Mouse (Mus musculus) forebrain, embryonic 12.5 days (tissue): Measurements from ENCODE around the gene Klhl1. TPM values are rescaled to one million over a fixed set of nuclear protein-coding genes. Genes with fewer than 3 reads are reported as not detected.
"Not testable (repeated sequence)": the region's sequence is repeated elsewhere in the genome, so short reads cannot be mapped to it uniquely, and the experiment has no call there.

ENCODE experiments used
- ATAC-seq: fragments of 200-750 bp; cut with Nextera tagmentation; 2 replicates; pipeline ENCODE4 v1.8.0; 2017; ENCODE audit warnings: moderate TSS enrichment; ENCODE audit not compliant: low FRiP score
- H3K27ac ChIP-seq: fragments of 300-500 bp; sonication (generic); 2 replicates; pipeline ENCODE4 v1.5.1; 2016; ENCODE audit warnings: mild to moderate bottlenecking
- H3K27me3 ChIP-seq: fragments of 300-500 bp; sonication (generic); 2 replicates; pipeline ENCODE4 v1.6.1; 2016; ENCODE audit warnings: mild to moderate bottlenecking
- H3K36me3 ChIP-seq: fragments of 300-500 bp; sonication (generic); replicated peaks from 2 replicates; pipeline ENCODE4 v1.6.1; 2016; ENCODE audit warnings: mild to moderate bottlenecking
- H3K4me1 ChIP-seq: fragments of 300-500 bp; sonication (generic); 2 replicates; pipeline ENCODE4 v1.6.1; 2016
- H3K4me2 ChIP-seq: fragments of 300-500 bp; sonication (generic); 2 replicates; pipeline ENCODE4 v1.6.1; 2016; ENCODE audit warnings: mild to moderate bottlenecking, moderate library complexity
- H3K4me3 ChIP-seq: fragments of 300-500 bp; sonication (generic); replicated peaks from 2 replicates; pipeline ENCODE4 v1.5.1; 2016; ENCODE audit warnings: mild to moderate bottlenecking
- H3K9ac ChIP-seq: fragments of 300-500 bp; sonication (generic); 2 replicates; pipeline ENCODE4 v1.6.1; 2016; ENCODE audit warnings: mild to moderate bottlenecking
- H3K9me3 ChIP-seq: fragments of 300-500 bp; sonication (generic); 2 replicates; pipeline ENCODE4 v1.6.1; 2016
- WGBS: fragments of 180-500 bp; shearing (Covaris S2); methylation state at CpG from one replicate; pipeline ENCODE4 v1.1.7; 2016; 5-methylcytosine and 5-hydroxymethylcytosine counted together
- polyA plus RNA-seq: library from polyadenylated mRNA; unstranded; fragments of >200 nt; fragmentation: Nextera tagmentation; extraction: Ambion mirVana; gene quantifications from 2 replicates; pipeline ENCODE4 v1.2.1, GENCODE M21; 2016

Gene Klhl1
- polyA plus RNA-seq, 1 experiment from 2014 or later = 0.88 TPM

DNA sequence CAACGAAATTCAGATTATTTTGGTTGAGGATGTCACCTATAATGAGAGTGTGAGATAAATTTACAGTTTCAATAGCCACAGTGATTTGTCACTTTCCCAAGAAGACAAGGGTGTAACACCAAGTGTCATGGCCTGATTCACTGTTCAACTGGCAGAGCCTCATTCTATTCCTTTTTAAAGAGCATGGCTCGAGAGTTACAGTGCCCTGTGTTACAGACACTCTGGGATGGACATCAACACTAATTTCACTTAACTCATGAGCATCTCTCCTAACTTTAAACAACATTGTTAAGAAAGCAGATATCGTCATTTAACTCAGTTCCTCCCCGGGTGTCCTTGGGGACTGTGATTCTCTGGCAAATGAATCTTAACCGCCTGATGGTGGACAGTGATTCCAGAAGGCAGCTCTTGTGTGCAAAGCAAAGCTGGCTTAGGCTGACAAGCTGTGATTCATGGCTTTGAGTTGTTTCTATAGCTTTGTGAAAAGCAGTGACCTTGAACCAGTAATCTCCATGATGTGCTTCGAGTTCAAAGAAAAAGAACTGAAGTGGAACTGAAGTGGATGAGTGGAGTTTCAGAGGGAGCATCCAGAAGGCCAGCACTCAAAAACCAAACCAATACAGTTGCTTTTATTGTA lies 301.0 kb downstream of the Klhl1 start:
- Histone ChIP-seq H3K4me1 (no peaks in the 10 kb centered on the region; the same call in 1 of the 2 replicates), H3K36me3 (no peaks in the 10 kb centered on the region), H3K27me3 (no peaks in the 10 kb centered on the region), H3K9me3 (no peaks in the 10 kb centered on the region), H3K27ac (no peak overlapping the region), H3K9ac (no peak overlapping the region), H3K4me2 (no peak overlapping the region), H3K4me3 (no peak overlapping the region)
- 67% methylated on average over 6 of the region's 6 CpGs for WGBS
- ATAC-seq = no peak

DNA sequence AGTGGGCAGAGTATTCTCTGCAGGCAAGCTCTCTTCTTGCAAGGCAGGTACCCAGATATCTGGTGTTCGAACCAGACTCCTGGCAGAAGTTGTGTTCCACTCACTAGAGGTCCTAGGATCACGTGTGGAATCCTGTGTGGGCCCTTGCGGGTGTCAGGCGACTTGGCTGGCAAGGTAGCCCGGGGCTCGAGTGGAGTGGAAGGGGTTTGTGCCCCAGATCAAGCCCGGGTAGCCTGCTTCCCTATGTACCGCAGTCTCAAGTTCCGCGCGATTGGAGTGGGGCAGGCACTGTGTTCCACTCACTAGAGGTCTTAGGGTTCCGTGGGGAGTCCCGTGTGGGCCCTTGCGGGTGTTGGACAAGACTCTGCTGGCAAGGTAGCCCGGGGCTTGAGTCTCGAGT lies 324.1 kb downstream of the Klhl1 start:
- not testable (repeated sequence) for H3K27ac ChIP-seq, H3K4me3 ChIP-seq, H3K4me1 ChIP-seq, H3K36me3 ChIP-seq, H3K4me2 ChIP-seq, H3K9me3 ChIP-seq, H3K27me3 ChIP-seq, H3K9ac ChIP-seq, ATAC-seq
- WGBS = 90% methylated on average over 14 of the region's 16 CpGs

DNA sequence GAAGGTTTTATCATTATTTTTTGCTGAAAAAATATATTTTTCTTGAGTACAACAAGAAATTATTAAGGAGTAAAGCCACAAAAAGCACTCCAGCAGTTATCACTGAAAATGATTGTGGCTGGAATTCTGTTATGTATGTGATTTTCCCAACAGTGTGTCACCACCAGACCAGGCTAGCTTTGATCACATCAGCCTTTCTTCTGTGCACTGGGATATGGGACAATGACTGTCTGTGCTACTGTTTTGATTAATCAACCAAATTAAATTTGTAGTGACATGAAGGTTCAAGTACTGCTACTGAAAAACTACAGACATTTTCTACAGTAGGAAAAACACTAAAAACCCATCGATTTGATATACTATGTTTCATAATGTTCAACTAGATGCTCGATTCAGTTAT lies 344.4 kb downstream of the Klhl1 start:
- Histone ChIP-seq H3K4me1 (no peaks in the 10 kb centered on the region), H3K9me3 (no peaks in the 10 kb centered on the region), H3K27me3 (no peaks in the 10 kb centered on the region), H3K4me3 (no peak overlapping the region), H3K36me3 (no peaks in the 10 kb centered on the region), H3K27ac (no peak overlapping the region), H3K9ac (no peak overlapping the region), H3K4me2 (no peak overlapping the region)
- ATAC-seq = no peak
- WGBS = 92% methylated on average over 2 of the region's 2 CpGs

DNA sequence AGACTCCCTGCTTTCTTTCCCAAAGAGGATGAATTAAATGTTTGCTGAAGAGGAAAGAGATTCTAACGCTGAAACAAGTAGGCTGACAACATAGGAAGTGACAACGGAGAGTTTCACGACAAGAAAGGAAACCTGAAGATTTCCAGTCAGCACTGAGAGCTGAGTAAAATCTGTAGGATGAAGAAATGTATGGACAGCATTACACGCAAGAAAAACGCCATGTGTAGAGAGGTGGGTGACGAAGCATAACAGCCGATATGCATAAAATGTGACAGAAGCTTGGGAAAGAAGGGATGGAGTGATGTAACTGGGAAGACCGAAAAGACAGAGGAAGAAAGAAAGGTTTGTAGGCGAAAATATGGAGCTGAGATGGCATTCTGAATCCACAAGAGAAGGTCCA lies 375.8 kb downstream of the Klhl1 start:
- Histone ChIP-seq H3K27ac (no peak overlapping the region), H3K27me3 (no peaks in the 10 kb centered on the region), H3K36me3 (no peaks in the 10 kb centered on the region), H3K9me3 (no peaks in the 10 kb centered on the region), H3K4me2 (no peak overlapping the region), H3K4me3 (no peak overlapping the region), H3K4me1 (no peaks in the 10 kb centered on the region), H3K9ac (no peak overlapping the region)
- WGBS = 75% methylated on average over 9 of the region's 9 CpGs
- ATAC-seq = no peak

DNA sequence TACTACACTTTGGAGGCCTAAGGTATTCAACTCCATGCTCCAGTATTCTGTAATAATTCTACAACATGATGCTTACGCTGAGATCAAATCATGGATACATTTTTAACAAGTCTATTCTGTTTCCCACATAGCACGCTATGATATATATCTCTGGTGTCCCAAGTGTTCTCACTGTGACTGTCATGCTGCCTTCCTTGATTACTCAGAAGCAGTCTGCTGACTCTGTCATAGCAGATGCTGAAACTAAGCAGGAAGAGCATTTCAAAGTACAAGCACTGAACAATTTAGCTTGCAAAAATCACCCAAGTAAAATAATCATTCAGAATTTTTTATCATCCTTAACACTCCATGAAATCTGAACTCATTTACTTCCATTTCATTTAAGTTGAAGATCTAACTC lies 378.7 kb downstream of the Klhl1 start:
- Histone ChIP-seq H3K36me3 (no peaks in the 10 kb centered on the region), H3K9ac (no peak overlapping the region), H3K4me2 (no peak overlapping the region), H3K4me1 (no peaks in the 10 kb centered on the region), H3K4me3 (no peak overlapping the region), H3K27ac (no peak overlapping the region), H3K27me3 (no peaks in the 10 kb centered on the region), H3K9me3 (no peaks in the 10 kb centered on the region)
- no peak for ATAC-seq
- WGBS = 97% methylated on average over 2 of the region's 2 CpGs

DNA sequence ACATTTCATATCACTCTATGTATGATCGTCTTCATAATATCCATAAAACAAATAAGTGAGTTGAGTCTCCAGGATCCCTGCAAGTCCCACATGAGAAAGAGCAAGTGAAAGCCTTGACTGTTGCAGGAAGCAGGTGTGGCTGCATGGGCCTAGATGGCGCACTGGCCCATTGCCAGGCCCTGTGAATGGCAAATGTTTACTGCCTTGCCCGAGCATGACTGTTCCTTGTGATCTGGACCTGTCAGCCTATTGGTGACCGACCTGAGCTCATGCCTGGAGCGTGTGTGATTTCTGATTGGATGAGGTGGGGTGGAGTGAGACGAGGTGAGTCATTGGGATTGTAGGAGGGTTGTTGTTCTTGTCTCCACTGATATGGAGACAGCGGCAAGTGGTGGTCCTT lies 411.5 kb downstream of the Klhl1 start:
- H3K4me3 ChIP-seq = no peak overlapping the region
- 86% methylated on average over 7 of the region's 7 CpGs for WGBS
- ATAC-seq = 0 out of 2 replicates have a peak, but pooled peaks have one; percentile 36

DNA sequence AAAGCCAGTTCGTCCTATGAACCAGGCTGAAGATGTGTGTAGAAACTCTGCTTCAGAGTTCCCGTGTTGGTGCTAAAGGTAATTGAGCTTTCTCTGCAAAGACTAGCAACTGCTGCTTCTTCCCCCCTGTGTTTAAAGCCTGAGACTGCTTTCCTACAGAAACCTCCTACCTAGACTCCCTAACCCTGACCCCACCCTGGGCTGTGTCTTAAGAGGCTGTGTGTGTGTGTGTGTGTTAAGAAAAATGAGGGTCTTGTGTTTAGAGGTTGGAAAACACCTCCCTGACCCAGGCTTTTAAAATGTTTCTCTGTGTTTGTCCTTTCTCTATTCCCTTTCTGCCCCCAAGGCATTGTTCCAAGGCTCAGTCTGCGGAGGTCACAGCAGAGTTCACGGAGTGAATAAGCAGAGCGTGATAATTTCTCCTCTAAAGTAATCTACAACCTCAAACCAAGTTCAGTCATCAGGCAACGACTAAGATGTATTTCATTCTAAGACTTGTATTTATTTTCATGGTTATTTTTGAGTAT lies 437.2 kb downstream of the Klhl1 start:
- H3K9me3 ChIP-seq = no peaks in the 10 kb centered on the region
- H3K9ac ChIP-seq = no peak overlapping the region
- no peak overlapping the region for H3K4me2 ChIP-seq
- H3K36me3 ChIP-seq = no peaks in the 10 kb centered on the region
- no peak overlapping the region for H3K4me3 ChIP-seq
- peaks cover 5% of the 10 kb centered on the region; the same call in 1 of the 2 replicates for H3K4me1 ChIP-seq
- H3K27ac ChIP-seq = no peak overlapping the region
- H3K27me3 ChIP-seq = no peaks in the 10 kb centered on the region
- ATAC-seq = no peak; the same call in 1 of the 2 replicates
- WGBS = 19% methylated on average over 6 of the region's 6 CpGs

More for the DNA sequence above, 411.5 kb downstream of the Klhl1 start:
- Histone ChIP-seq H3K4me1 (no peaks in the 10 kb centered on the region), H3K36me3 (no peaks in the 10 kb centered on the region), H3K27ac (no peak overlapping the region), H3K27me3 (no peaks in the 10 kb centered on the region), H3K4me2 (no peak overlapping the region), H3K9me3 (no peaks in the 10 kb centered on the region), H3K9ac (no peak overlapping the region)

DNA sequence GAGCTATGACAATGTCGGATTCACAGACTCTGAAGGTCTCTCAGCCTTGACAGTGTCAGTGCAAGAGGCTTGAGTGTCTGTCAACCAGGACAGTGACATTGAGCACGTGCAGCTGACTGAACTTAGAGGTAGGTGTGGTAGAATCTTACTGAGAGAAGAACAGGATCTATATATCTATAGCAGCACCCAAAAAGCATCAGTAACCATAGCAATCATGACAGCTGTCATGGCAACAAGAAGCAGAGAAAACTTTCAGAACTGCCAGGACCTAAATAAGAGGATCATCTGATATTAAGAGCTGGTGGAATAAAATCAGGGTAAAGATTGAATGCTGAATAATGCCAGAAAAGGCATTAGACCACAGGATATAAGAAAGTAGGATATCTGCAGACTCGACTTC lies 453.0 kb downstream of the Klhl1 start:
- H3K4me1 ChIP-seq = no peaks in the 10 kb centered on the region
- H3K9me3 ChIP-seq = no peaks in the 10 kb centered on the region
- no peak overlapping the region for H3K4me2 ChIP-seq
- H3K27ac ChIP-seq = no peak overlapping the region
- no peak overlapping the region for H3K9ac ChIP-seq
- H3K27me3 ChIP-seq = no peaks in the 10 kb centered on the region
- ATAC-seq = no peak
- no peak overlapping the region for H3K4me3 ChIP-seq
- 79% methylated on average over 3 of the region's 3 CpGs for WGBS
- no peaks in the 10 kb centered on the region for H3K36me3 ChIP-seq
